Mouse (Mus musculus) adrenal gland, postnatal 10 days (tissue): ENCODE data around the gene Olfr1040. TPM values are rescaled to one million over a fixed set of nuclear protein-coding genes. Genes with fewer than 3 reads are reported as not detected.
"Not testable (repeated sequence)": the region's sequence is repeated elsewhere in the genome, so short reads cannot be mapped to it uniquely, and the experiment has no call there.

Experiments
- DNase-seq: peaks from one replicate; pipeline ENCODE4 v3.0.0; 2021; ENCODE audit warnings: mixed read lengths
- long read RNA-seq, 2 experiments: library from polyadenylated mRNA; stranded (forward); transcript quantifications; one replicate each; pipeline ENCODE4 v2.0.0; 2021
- total RNA-seq, 2 experiments: library from RNA; stranded (reverse); gene quantifications; 2 replicates each; pipeline ENCODE4 v1.2.3; 2021

Olfr1040 gene
- total RNA-seq: not detected
- long read RNA-seq, experiment 1: 0 reads
- long read RNA-seq, experiment 2: 0 reads

DNA sequence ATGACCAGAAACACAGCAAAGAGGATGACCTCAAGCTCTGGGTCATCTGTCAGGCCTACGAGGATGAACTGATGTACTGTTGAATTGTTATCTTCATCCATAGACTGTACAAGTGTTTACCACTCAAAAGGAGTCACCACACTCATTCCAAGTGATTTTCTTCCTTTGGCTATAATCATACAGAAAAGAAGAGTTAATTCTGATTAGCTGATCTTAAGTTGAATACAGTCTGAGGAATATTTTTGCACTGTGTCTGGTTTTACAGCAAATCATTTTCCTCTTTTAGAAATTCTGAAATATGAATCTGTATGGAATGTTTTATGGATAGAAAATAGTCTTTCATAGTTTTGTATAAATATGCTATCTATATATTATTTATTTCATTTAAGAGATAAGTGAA is at the start of gene Olfr1040:
Gene Olfr1040 (minus strand): TSS at position 101 of the 400 bp plus-strand sequence.
- DNase-seq: no peak

DNA sequence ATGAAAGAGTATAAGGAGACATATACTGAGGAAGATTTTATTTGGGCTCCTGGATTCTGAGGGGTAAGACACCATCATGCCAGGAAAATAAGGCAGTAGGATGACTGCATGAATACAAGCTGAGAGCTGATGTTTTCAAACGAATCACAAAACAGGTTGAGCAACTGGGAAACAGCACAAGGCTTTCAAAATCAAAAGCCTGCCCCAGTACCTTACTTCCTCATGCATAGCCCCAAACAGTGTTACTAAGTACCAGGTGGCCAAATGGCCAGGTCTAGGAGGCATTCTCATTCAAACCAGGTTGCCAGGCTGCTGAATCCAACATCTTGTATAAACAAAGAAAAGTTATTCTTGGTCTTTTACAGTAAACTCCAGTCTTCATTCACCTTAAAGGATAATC is 49.3 kb upstream of the Olfr1040 start:
- DNase-seq: no peak

DNA sequence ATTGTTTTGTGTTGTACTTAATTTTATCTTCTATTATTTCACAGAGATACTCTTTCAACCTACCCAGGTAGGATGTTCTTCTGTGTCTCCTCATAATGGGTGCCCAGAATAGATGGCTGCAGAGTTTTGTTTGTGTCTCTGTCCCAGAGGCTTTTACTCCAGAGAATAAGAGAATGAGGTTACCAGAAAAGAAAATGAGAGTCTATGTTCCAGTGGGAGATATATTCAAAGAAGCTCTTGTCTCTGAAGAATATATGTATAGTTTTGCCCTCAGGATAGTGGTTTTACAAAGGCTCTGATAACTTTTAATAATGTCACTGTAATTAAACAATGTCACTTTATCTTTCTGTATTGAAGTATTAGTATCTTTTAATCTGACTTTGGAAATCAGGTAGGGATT is 39.1 kb upstream of the Olfr1040 start, which contains the start of gene Olfr52:
Gene Olfr52 (minus strand): TSS at position 101 of the 400 bp plus-strand sequence.
- no peak for DNase-seq

DNA sequence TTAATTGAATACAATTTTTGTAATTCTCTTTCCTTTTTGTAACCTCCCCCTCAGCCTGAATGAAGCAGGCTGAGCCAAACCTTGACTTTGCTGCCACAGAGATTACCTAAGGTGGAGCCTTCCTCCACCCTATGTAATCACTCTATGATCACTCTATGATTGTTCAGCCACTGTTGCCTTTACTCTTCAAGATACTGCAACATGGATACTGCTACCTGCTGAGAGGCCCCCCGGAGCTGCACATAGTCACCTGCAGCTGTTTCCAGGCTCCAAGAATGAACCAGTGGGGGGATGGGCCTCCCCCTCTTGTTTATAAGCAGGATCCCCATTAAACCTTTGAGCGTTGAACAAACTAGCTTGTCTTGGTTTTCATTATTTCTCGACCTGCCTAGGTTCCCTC is 33.4 kb upstream of the Olfr1040 start:
- DNase-seq: no peak

DNA sequence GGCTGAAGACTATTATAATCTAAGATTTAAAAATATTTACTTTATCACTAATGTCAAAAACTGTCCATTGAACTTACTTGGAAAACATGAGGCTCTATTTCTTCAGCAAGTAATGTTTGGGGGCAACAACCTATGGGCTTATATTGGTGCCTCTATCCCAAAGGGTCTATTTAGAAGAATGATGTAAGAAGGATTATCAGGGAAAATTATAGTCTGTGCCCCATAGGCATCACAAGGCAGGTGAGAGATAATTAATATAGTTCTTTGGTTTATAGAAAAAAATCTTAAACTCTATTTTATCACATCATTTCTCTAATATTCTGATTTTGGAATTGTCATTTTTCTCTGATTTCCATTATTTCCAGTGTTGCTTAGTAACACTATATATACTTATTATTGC is 31.2 kb upstream of the Olfr1040 start, which contains the start of gene Olfr1044:
Gene Olfr1044 (minus strand): TSS at position 101 of the 400 bp plus-strand sequence.
- no peak for DNase-seq

DNA sequence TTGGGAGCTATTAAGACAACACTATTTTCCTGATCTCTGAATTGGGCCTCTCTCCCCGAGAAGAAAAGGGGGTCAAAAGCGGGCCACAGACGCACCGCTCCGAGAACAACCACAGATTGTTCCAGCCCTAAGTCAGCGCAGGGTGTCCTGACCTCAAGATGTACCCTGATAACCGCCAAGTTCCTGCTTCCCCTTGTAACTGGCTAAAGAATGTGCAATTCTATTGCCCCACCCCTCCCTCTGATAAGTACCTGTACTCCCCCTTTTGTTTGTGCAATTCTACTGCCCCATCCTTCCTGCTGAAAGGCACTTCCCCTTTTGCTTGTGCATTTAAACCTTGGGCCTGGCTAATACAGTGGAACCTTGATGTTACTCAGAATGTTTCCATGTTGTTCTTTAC is 28.9 kb upstream of the Olfr1040 start:
- DNase-seq: not testable (repeated sequence)

DNA sequence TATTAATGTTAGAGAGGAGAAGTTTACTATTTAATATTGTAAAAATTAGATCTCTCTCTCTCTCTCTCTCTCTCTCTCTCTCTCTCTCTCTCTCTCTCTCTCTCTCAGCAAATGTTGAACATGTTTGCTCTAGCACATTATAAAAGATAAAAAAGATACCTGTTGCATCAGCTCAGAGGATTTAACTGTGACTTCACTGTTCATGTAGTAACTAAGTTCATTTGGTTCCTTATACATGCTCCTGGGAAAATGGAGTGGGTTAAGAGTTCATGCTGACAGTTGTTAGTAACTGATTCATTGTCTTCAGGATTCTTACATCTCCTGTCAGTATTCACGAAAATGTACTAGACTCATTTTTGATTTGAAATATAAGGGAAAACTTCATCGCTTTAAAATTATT is 20.9 kb upstream of the Olfr1040 start, which contains the start of gene Olfr1043:
Gene Olfr1043 (minus strand): TSS at position 101 of the 400 bp plus-strand sequence.
- DNase-seq: no peak

DNA sequence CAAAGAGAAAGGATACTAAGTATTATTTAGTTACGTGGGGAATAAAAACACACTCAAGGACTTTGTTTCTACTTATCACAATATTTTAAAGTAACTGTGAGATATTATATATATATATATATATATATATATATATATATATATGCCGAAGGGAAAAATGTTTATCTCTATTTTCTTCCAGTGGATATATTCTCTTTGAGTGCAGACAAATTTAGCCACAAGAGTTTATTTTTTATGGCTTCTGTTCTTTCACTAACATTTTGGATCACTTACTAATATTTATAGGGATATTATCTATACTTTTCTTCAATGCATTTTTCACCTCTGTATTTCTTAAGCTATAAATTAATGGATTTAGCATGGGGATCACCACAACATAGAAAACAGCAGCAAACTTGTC is 15.2 kb upstream of the Olfr1040 start, which contains the start of gene Olfr1042:
Gene Olfr1042 (minus strand): TSS at position 101 of the 400 bp plus-strand sequence.
- no peak for DNase-seq

DNA sequence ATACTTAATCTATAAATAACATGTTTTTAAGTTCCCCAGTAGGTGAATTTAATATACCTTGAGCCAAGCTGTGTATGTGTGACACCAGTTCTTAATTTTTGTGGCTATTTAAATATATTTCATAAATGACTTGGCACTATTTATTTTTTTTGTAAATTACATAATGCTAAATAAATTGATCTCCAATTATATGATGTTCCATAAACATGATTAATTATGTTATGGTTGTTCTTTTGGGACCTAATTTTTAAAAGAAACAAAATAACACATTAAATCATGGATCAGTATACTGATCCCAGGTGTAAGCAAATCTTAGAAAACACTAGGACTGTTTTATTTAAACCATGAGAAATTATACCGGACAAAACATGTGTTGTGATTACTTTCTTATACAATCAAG is 10.7 kb downstream of the Olfr1040 start, which contains the start of gene Olfr1039:
Gene Olfr1039 (minus strand): TSS at position 101 of the 400 bp plus-strand sequence.
- no peak for DNase-seq

Other genes starting within 250 kb of the Olfr1040 start
- not detected for gene Olfr1024, start 241.7 kb downstream of the Olfr1040 start, total RNA-seq
- gene Olfr1025-ps1, start 231.5 kb downstream of the Olfr1040 start, total RNA-seq: not detected
- gene Olfr1026, start 225.2 kb downstream of the Olfr1040 start, total RNA-seq: not detected
- not detected for gene Olfr1028, start 196.3 kb downstream of the Olfr1040 start, total RNA-seq
- not detected for gene Olfr1029, start 172.8 kb downstream of the Olfr1040 start, total RNA-seq
- not detected for gene Olfr1030, start 167.5 kb downstream of the Olfr1040 start, total RNA-seq
- not detected for gene Olfr1031, start 156.4 kb downstream of the Olfr1040 start, total RNA-seq
- not detected for gene Olfr1032, start 141.2 kb downstream of the Olfr1040 start, total RNA-seq
- 1 to 10 TPM; 2.8 to 3.9 TPM for gene Olfr1033, start 126.1 kb downstream of the Olfr1040 start, total RNA-seq
- gene Olfr1034, start 100.9 kb downstream of the Olfr1040 start, total RNA-seq: under 1 TPM; 0.12 to 0.15 TPM
- not detected for gene Olfr1036, start 72.7 kb downstream of the Olfr1040 start, total RNA-seq
- not detected for gene Olfr1037, start 59.3 kb downstream of the Olfr1040 start, total RNA-seq
- gene Olfr1039, start 10.8 kb downstream of the Olfr1040 start, total RNA-seq: not detected
- gene Olfr1042, start 15.1 kb upstream of the Olfr1040 start, total RNA-seq: not detected
- not detected for gene Olfr1043, start 20.8 kb upstream of the Olfr1040 start, total RNA-seq
- not detected for gene Olfr1044, start 31.1 kb upstream of the Olfr1040 start, total RNA-seq
- gene Olfr52, start 39.0 kb upstream of the Olfr1040 start, total RNA-seq: not detected
- gene Olfr1045, start 56.3 kb upstream of the Olfr1040 start, total RNA-seq: not detected
- gene Olfr1046, start 72.6 kb upstream of the Olfr1040 start, total RNA-seq: not detected
- gene Olfr1047, start 84.7 kb upstream of the Olfr1040 start, total RNA-seq: not detected
- gene Olfr1048, start 93.6 kb upstream of the Olfr1040 start, total RNA-seq: not detected
- not detected for gene Olfr1049, start 111.6 kb upstream of the Olfr1040 start, total RNA-seq
- not detected for gene Olfr1051, start 132.4 kb upstream of the Olfr1040 start, total RNA-seq
- not detected for gene Olfr1052, start 145.7 kb upstream of the Olfr1040 start, total RNA-seq
- gene Olfr1053, start 168.6 kb upstream of the Olfr1040 start, total RNA-seq: not detected
- gene Olfr1054, start 188.7 kb upstream of the Olfr1040 start, total RNA-seq: not detected
- gene Olfr1055, start 203.6 kb upstream of the Olfr1040 start, total RNA-seq: not detected
- gene Olfr1056, start 215.7 kb upstream of the Olfr1040 start, total RNA-seq: not detected
- gene Olfr1057, start 231.7 kb upstream of the Olfr1040 start, total RNA-seq: not detected
- gene Olfr1058, start 241.8 kb upstream of the Olfr1040 start, total RNA-seq: not detected